Mouse (Mus musculus): Measurements from ENCODE around the gene 1700015F17Rik. TPM values are rescaled to one million over a fixed set of nuclear protein-coding genes. Genes with fewer than 3 reads are reported as not detected.

1700015F17Rik gene
- polyA plus RNA-seq, 2 experiments = not detected

DNA sequence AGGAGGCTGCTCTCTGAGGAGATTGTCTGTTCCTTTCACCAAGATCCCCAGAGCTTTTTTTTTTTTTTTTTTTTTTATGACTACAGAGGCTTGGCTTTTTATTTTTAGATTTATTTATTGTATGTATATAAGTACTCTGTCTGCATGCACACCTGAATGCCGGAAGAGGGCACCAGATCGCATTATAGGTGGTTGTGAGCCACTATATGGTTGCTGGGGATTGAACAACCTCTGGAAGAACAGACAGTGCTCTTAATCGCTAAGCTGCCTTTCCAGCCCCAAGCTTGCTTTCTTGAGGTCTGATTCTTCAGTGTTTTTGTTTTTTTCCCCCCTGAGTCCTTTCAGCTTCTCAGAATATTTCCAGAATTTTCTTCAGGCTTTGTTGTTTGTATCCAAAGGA is 7.1 kb upstream of the 1700015F17Rik start:
- no peak overlapping the region for H3K4me2 ChIP-seq (replicated peaks; ENCODE audit: low read depth, low read length, severe bottlenecking)
- H3K4me1 ChIP-seq (ENCODE audit: control insufficient read depth, insufficient read depth, low read length) = no peaks in the 10 kb centered on the region
- no peak for TF ChIP-seq POLR2A (IDR thresholded peaks at IDR 0.05; ENCODE audit: borderline replicate concordance, extremely low read depth, insufficient read depth, insufficient read length)
- H3K9me3 ChIP-seq (ENCODE audit: control insufficient read depth, low read length) = no peaks in the 10 kb centered on the region
- no peak overlapping the region for H3K27ac ChIP-seq (replicated peaks; ENCODE audit: low read depth, low read length)
- H3K9ac ChIP-seq (ENCODE audit: low read depth, low read length, severe bottlenecking) = no peak overlapping the region
- no peaks in the 10 kb centered on the region for H3K36me3 ChIP-seq (ENCODE audit: control insufficient read depth, insufficient read depth, low read length)
- H3K27me3 ChIP-seq (ENCODE audit: control insufficient read depth, insufficient read depth, low read length) = no peaks in the 10 kb centered on the region
- ATAC-seq (ENCODE audit: low FRiP score, low read depth) = no peak
- 38% methylated on average over 3 of the region's 3 CpGs for WGBS
- DNase-seq (ENCODE audit: low spot score) = no peak
- H3K4me3 ChIP-seq (replicated peaks; ENCODE audit: low read length) = no peak overlapping the region

- ATAC-seq (ENCODE audit: low FRiP score, low read depth) = peak; percentile 74
- TF ChIP-seq POLR2A (IDR thresholded peaks at IDR 0.05; ENCODE audit: borderline replicate concordance, extremely low read depth, insufficient read depth, insufficient read length) = no peak
- 58% methylated on average over 9 of the region's 9 CpGs for WGBS
- Histone ChIP-seq H3K4me3 (replicated peaks; ENCODE audit: low read length) (no peak overlapping the region), H3K9me3 (ENCODE audit: control insufficient read depth, low read length) (no peaks in the 10 kb centered on the region), H3K4me2 (replicated peaks; ENCODE audit: low read depth, low read length, severe bottlenecking) (no peak overlapping the region), H3K4me1 (ENCODE audit: control insufficient read depth, insufficient read depth, low read length) (no peaks in the 10 kb centered on the region), H3K27ac (replicated peaks; ENCODE audit: low read depth, low read length) (no peak overlapping the region), H3K36me3 (ENCODE audit: control insufficient read depth, insufficient read depth, low read length) (no peaks in the 10 kb centered on the region), H3K9ac (ENCODE audit: low read depth, low read length, severe bottlenecking) (no peak overlapping the region), H3K27me3 (ENCODE audit: control insufficient read depth, insufficient read depth, low read length) (no peaks in the 10 kb centered on the region)
- DNase-seq (ENCODE audit: low spot score) = peak; percentile 30
These were observed 4.4 kb upstream of the 1700015F17Rik start for GRCm38 (mm10) chr5:5483254-5483858.

DNA sequence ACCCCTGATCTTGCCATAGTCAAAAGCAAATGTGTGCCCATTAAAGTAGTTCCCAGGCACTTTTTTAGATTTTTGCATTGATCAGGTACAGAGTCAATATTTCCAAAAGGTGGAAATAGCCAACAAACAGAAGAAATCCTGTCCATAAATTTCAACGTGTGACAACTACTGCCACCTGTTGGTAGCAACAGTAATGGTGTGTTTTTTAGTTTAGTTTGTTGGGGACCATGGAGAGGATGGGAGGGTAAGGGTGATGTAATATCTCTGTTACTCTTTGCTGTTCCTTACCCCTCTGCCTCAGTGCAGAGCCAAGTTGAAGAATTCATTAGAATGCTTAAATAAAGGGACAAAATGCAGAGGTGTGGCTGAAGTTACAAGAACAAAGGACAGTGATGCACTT is 2.7 kb upstream of the 1700015F17Rik start:
- no peak overlapping the region for H3K4me2 ChIP-seq (replicated peaks; ENCODE audit: low read depth, low read length, severe bottlenecking)
- H3K4me1 ChIP-seq (ENCODE audit: control insufficient read depth, insufficient read depth, low read length) = no peaks in the 10 kb centered on the region
- no peak overlapping the region for H3K9ac ChIP-seq (ENCODE audit: low read depth, low read length, severe bottlenecking)
- no peaks in the 10 kb centered on the region for H3K9me3 ChIP-seq (ENCODE audit: control insufficient read depth, low read length)
- H3K27ac ChIP-seq (replicated peaks; ENCODE audit: low read depth, low read length) = no peak overlapping the region
- ATAC-seq (ENCODE audit: low FRiP score, low read depth) = 0 out of 2 replicates have a peak, but pooled peaks have one; percentile 36
- no peak overlapping the region for H3K4me3 ChIP-seq (replicated peaks; ENCODE audit: low read length)
- no peaks in the 10 kb centered on the region for H3K36me3 ChIP-seq (ENCODE audit: control insufficient read depth, insufficient read depth, low read length)
- DNase-seq (ENCODE audit: low spot score) = no peak
- 2% methylated on average over 1 of the region's 1 CpGs for WGBS
- no peaks in the 10 kb centered on the region for H3K27me3 ChIP-seq (ENCODE audit: control insufficient read depth, insufficient read depth, low read length)
- TF ChIP-seq POLR2A (IDR thresholded peaks at IDR 0.05; ENCODE audit: borderline replicate concordance, extremely low read depth, insufficient read depth, insufficient read length) = no peak

DNA sequence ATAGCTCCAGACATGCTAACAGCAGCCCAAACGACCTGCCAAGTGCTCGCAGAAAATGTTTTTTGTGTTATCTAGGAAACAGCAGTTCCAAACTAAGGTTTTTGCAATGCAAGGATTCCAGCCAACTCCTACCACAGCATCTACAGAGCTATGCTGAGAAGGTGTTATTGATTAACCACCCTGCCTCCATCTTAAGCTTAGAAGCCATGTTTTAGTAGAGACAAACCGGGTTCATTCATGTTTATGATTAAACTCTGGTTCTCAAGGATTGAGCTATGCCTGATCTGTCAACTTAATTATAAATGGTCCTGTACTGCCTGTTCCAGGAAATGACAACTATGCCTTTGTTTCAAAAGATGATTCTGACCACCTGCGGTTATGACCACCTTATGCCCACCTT is 2.8 kb downstream of the 1700015F17Rik start:
- WGBS = 70% methylated on average over 4 of the region's 4 CpGs
- ATAC-seq (ENCODE audit: low FRiP score, low read depth) = no peak
- Histone ChIP-seq H3K9me3 (ENCODE audit: control insufficient read depth, low read length) (no peaks in the 10 kb centered on the region), H3K4me1 (ENCODE audit: control insufficient read depth, insufficient read depth, low read length) (no peaks in the 10 kb centered on the region), H3K4me3 (replicated peaks; ENCODE audit: low read length) (no peak overlapping the region), H3K36me3 (ENCODE audit: control insufficient read depth, insufficient read depth, low read length) (no peaks in the 10 kb centered on the region), H3K27ac (replicated peaks; ENCODE audit: low read depth, low read length) (no peak overlapping the region), H3K27me3 (ENCODE audit: control insufficient read depth, insufficient read depth, low read length) (no peaks in the 10 kb centered on the region), H3K9ac (ENCODE audit: low read depth, low read length, severe bottlenecking) (no peak overlapping the region), H3K4me2 (replicated peaks; ENCODE audit: low read depth, low read length, severe bottlenecking) (no peak overlapping the region)
- no peak for DNase-seq (ENCODE audit: low spot score)
- no peak for TF ChIP-seq POLR2A (IDR thresholded peaks at IDR 0.05; ENCODE audit: borderline replicate concordance, extremely low read depth, insufficient read depth, insufficient read length)

GRCm38 (mm10) chr5:5465256-5465655 is 13.7 kb downstream of the 1700015F17Rik start:
- DNase-seq (ENCODE audit: low spot score) = no peak

More at GRCm38 (mm10) chr5:5465256-5465655, 13.7 kb downstream of the 1700015F17Rik start:
- WGBS = 65% methylated on average over 1 of the region's 1 CpGs
- Histone ChIP-seq H3K9ac (ENCODE audit: low read depth, low read length, severe bottlenecking) (no peak overlapping the region), H3K9me3 (ENCODE audit: control insufficient read depth, low read length) (no peaks in the 10 kb centered on the region), H3K4me3 (replicated peaks; ENCODE audit: low read length) (no peak overlapping the region), H3K36me3 (ENCODE audit: control insufficient read depth, insufficient read depth, low read length) (no peaks in the 10 kb centered on the region), H3K27ac (replicated peaks; ENCODE audit: low read depth, low read length) (no peak overlapping the region), H3K4me1 (ENCODE audit: control insufficient read depth, insufficient read depth, low read length) (no peaks in the 10 kb centered on the region), H3K27me3 (ENCODE audit: control insufficient read depth, insufficient read depth, low read length) (no peaks in the 10 kb centered on the region), H3K4me2 (replicated peaks; ENCODE audit: low read depth, low read length, severe bottlenecking) (no peak overlapping the region)
- ATAC-seq (ENCODE audit: low FRiP score, low read depth) = no peak
- no peak for TF ChIP-seq POLR2A (IDR thresholded peaks at IDR 0.05; ENCODE audit: borderline replicate concordance, extremely low read depth, insufficient read depth, insufficient read length)
